Mouse (Mus musculus): ENCODE results near the gene Krtdap.
"Not testable (repeated sequence)": the region's sequence is repeated elsewhere in the genome, so short reads cannot be mapped to it uniquely, and the experiment has no call there.

The Krtdap gene

GRCm38 (mm10) chr7:30790141-30790540 lies 2.4 kb downstream of the Krtdap start:
- DNase-seq = no peak

GRCm38 (mm10) chr7:30791921-30792320 lies 4.2 kb downstream of the Krtdap start:
- DNase-seq = peak; percentile 17

- DNase-seq = no peak
These were observed 7.2 kb downstream of the Krtdap start for GRCm38 (mm10) chr7:30794921-30795320.

GRCm38 (mm10) chr7:30796790-30797189 lies 9.1 kb downstream of the Krtdap start:
- no peak for DNase-seq

- no peak for DNase-seq
These were observed 13.0 kb downstream of the Krtdap start for GRCm38 (mm10) chr7:30800653-30801052.

- no peak for DNase-seq
These were observed 15.6 kb downstream of the Krtdap start for GRCm38 (mm10) chr7:30803256-30803655.

GRCm38 (mm10) chr7:30804026-30804715 lies 16.5 kb downstream of the Krtdap start:
- no peak for DNase-seq

GRCm38 (mm10) chr7:30805924-30806323 lies 18.2 kb downstream of the Krtdap start:
- peak; percentile 56 for DNase-seq

- no peak for DNase-seq
These were observed 22.6 kb downstream of the Krtdap start for GRCm38 (mm10) chr7:30810319-30810718.

GRCm38 (mm10) chr7:30811757-30812290 lies 24.1 kb downstream of the Krtdap start:
- DNase-seq = peak; percentile 31

GRCm38 (mm10) chr7:30812291-30812807 lies 24.7 kb downstream of the Krtdap start:
- peak; percentile 44 for DNase-seq

GRCm38 (mm10) chr7:30820131-30820530 lies 32.4 kb downstream of the Krtdap start:
- no peak for DNase-seq

GRCm38 (mm10) chr7:30820854-30821445 lies 33.3 kb downstream of the Krtdap start:
- no peak for DNase-seq

GRCm38 (mm10) chr7:30821532-30821931 lies 33.8 kb downstream of the Krtdap start:
- DNase-seq = no peak

- DNase-seq = no peak
These were observed 36.0 kb downstream of the Krtdap start, which contains the start of gene Ffar2 for GRCm38 (mm10) chr7:30823675-30824074. TSS of gene Ffar2 (minus strand) at chr7:30823775.

- no peak for DNase-seq
These were observed 36.6 kb downstream of the Krtdap start for GRCm38 (mm10) chr7:30824306-30824705.

GRCm38 (mm10) chr7:30826660-30827059 lies 39.0 kb downstream of the Krtdap start:
- no peak for DNase-seq

GRCm38 (mm10) chr7:30828871-30829270 lies 41.2 kb downstream of the Krtdap start:
- not testable (repeated sequence) for DNase-seq

- no peak for DNase-seq
These were observed 41.7 kb downstream of the Krtdap start for GRCm38 (mm10) chr7:30829428-30829827.

GRCm38 (mm10) chr7:30832261-30832660 lies 44.6 kb downstream of the Krtdap start:
- no peak for DNase-seq

GRCm38 (mm10) chr7:30832684-30833083 lies 45.0 kb downstream of the Krtdap start:
- not testable (repeated sequence) for DNase-seq

GRCm38 (mm10) chr7:30837277-30837676 lies 49.6 kb downstream of the Krtdap start:
- no peak for DNase-seq

GRCm38 (mm10) chr7:30840306-30840705 lies 52.6 kb downstream of the Krtdap start:
- no peak for DNase-seq

All from liver (tissue).